Mouse (Mus musculus) CD4-positive, CD25-positive, alpha-beta regulatory T cell, adult 4 months (primary cell): Measurements from ENCODE around the gene Gpr137c. TPM values are rescaled to one million over a fixed set of nuclear protein-coding genes. Genes with fewer than 3 reads are reported as not detected.

Experiments
- ATAC-seq: one replicate; pipeline ENCODE4 v1.8.0; 2017
- polyA plus RNA-seq, 2 experiments: library from polyadenylated mRNA; unstranded; fragments of 100-300 nt; shearing (Covaris generic); gene quantifications; one replicate each; pipeline ENCODE4 v1.2.1; 2017

The Gpr137c gene
- under 1 TPM; 0.46 to 0.98 TPM for polyA plus RNA-seq

DNA sequence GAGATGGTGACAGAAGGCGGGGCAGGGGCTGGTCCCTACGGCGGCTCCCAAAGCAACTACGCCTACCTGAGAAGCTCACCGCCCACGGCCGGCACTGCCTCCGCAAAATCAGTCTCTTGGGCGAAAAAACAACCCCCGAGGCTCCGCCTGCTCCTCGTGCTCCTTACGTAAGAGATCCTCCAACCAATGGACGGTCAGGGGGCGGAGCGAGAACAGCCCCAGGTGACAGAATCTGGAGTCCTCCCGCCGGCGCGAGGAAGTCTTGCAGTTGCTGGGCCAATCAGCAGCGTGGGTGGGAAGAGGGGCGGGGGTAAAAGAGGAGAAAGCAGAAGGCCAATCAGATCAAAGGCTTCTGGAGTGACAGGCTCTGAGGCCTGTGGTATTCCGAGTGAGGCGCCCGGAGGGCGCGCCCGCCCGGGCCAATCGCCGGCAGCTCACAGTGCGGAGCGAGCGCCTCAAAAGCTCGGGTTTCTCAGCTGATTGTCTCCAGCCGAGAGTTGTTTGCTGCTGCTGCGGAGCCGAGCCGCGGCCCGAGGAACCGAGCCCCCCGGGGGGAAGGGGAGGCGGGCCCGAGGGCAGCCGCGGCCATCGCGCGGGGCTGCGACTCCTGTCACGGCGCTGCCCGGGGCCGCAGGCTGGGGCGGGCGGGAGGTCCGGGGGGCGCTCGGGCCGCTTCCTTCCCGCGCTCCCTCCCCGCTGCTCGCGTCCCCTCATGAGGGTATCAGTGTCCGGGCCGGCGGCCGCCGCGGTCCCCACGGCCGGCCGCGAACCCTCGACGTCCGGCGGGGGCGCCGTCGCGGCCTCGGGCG, at the start of gene Gpr137c:
Gene Gpr137c, plus strand, starts transcription at position 437 of the 809 bp plus-strand sequence.
- ATAC-seq = peak; percentile 88

- ATAC-seq = no peak
These were observed 47.3 kb upstream of the Gpr137c start for GRCm38 (mm10) chr14:45172260-45172659.

DNA sequence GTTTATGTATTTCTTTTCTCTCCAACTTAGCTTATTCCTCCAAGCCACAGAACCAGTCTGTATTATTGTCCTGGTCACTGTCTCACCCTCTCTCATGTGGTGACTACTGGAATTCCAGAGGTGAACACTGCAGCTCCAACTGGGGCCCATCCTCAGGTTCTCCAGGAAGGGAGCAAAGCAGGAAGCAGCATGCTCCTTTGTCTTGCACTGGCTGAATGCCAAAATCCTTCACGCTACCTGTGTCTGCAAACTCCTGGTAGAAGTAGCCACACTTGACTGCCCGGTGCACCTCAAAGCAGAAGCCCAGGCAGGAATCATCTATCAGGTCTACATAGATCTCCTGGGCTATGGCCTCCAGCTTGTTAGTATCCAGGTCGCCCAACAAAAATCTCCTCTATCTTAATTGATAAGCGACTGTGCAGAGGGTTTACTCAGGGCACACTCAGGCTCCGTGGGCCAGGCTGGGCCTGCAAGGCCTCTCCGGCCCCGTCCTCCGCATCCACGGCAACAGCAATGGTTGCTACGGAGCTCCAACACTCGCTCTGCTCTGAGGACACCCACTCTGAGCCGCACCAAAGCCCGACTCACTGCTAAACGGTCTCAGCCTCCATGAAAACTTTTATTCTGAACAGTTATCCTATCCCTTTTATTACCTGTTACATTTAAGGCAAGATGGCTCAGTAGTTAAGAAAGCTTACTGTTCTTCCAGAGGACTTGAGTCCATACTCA, 44.3 kb upstream of the Gpr137c start:
- no peak for ATAC-seq

GRCm38 (mm10) chr14:45179186-45179585, 40.3 kb upstream of the Gpr137c start:
- no peak for ATAC-seq

- ATAC-seq = no peak
These were observed 39.9 kb upstream of the Gpr137c start for GRCm38 (mm10) chr14:45179606-45180005.

GRCm38 (mm10) chr14:45181611-45182010, 37.9 kb upstream of the Gpr137c start:
- no peak for ATAC-seq

- ATAC-seq = no peak
These were observed 28.5 kb upstream of the Gpr137c start for GRCm38 (mm10) chr14:45190999-45191398.

GRCm38 (mm10) chr14:45200607-45201006, 18.9 kb upstream of the Gpr137c start:
- no peak for ATAC-seq

GRCm38 (mm10) chr14:45210683-45211082, 8.8 kb upstream of the Gpr137c start:
- no peak for ATAC-seq

GRCm38 (mm10) chr14:45211431-45211830, 8.1 kb upstream of the Gpr137c start:
- ATAC-seq = no peak

DNA sequence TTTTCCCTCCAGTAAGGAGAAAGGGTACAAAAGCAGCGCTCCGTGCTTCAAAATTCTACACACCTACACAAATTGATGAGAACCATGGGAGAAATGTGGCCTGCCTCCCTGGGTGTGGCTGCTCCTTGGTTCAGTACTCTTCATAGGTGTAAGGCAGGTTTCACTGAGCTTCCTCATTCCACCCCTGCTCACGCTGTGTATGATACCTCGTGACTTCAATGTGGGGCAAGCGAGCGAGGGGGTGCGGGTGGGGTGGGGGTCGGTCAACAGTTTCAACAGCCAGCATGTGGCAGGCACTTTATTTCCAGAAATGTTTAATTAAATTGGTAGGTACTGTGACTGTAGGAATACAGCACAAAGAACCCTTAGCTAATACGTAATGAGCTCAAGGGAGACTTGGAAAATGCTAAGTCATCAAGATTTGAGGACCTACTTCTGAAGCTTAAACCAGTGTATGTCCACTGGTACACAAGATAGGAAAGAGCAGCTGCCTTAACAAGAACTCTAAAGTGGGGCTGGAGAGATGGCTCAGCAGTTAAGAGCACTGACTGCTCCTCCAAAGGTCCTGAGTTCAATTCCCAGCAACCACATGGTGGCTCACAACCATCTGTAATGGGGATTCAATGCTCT, 2.7 kb upstream of the Gpr137c start:
- no peak for ATAC-seq

- ATAC-seq = no peak
These were observed 1.8 kb upstream of the Gpr137c start for GRCm38 (mm10) chr14:45217693-45218092.

DNA sequence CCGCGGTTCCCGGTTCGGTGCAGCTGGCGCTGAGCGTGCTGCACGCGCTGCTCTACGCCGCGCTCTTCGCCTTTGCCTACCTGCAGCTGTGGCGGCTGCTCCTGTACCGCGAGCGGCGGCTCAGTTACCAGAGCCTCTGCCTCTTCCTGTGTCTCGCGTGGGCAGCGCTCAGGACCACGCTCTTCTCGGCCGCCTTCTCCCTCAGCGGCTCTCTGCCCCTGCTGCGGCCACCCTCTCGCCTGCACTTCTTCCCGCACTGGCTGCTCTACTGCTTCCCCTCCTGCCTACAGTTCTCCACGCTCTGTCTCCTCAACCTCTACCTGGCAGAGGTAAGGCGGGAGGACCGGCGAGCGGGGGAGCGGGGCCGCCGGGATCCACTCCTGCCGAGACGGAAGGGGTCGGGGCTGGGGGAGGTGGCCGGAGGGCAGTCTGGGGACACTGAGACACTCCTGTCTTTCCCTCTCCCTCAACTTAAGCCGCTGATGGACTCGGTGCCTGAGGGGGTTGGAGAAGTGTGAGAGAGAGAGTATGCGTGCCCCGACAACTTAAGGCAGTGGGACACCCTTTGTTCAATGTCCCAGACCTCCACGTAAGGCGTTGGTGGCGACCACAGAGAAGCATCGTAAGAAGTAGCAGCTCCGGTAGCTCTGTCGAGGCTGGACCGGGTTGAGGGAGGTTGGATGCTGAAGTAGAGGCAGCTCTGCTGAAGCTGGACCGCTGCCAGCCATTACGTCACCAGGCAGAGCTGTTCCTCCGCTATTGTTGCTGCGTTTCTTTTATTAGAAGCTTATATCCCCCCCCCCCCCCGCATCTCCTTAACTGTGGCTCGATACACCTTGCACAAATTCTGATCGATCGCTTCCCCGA, 806 bp downstream of the Gpr137c start, which contains the start of gene Txndc16:
Gene Txndc16, minus strand, starts transcription at position 239 of the 867 bp plus-strand sequence.
- ATAC-seq = peak; percentile 25

DNA sequence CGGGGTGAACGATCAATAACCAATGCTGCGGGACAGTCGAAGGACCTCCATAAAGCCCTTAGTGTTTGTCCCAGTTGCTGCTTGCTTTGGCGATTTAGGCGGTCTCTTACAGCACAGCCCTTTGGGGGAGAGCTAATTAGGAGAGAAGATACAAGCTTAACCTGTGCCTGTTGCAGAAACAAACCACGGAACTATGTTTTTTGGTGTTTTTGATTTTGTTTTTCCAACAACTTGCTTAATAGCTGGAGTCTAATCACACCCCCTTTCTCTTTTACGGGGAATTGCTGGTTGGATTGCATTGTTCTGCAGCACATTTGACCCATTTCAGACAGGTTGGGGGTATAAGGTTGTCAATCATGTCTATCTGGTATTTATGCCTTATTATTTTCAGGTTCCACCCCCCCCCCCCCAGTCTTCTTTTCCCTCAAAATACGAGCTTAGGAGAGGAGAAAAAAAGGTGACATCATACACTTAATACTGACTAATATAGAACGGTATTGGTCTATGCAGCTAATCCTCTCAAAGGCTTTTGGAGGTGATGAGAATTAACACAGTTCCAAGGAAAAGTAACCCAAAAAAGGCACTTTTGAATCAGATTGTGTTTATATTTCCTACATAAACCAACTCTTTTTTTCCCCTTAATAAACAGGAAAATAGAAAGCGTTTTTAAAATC, 1.6 kb downstream of the Gpr137c start:
- ATAC-seq = no peak

- no peak for ATAC-seq
These were observed 19.5 kb downstream of the Gpr137c start for GRCm38 (mm10) chr14:45239042-45239441.

DNA sequence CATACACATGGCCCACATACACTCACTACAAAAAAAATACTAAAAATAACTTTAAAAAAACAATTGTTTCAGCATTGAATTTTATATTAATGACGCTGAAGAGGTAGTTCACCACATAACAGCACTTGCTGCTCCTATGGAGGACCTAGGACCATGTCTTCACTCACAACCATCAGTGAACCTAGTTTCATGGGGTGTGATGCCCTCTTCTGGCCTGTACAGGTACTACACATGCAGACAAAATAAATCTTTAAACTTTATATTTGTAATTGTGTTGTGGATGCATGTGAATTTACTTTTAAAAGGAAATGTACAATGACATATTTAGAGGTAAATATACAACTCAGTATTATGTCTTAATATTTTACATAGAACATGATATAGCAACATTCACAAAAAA, 22.1 kb downstream of the Gpr137c start:
- no peak for ATAC-seq

- ATAC-seq = no peak
These were observed 32.1 kb downstream of the Gpr137c start for GRCm38 (mm10) chr14:45251548-45252076.

DNA sequence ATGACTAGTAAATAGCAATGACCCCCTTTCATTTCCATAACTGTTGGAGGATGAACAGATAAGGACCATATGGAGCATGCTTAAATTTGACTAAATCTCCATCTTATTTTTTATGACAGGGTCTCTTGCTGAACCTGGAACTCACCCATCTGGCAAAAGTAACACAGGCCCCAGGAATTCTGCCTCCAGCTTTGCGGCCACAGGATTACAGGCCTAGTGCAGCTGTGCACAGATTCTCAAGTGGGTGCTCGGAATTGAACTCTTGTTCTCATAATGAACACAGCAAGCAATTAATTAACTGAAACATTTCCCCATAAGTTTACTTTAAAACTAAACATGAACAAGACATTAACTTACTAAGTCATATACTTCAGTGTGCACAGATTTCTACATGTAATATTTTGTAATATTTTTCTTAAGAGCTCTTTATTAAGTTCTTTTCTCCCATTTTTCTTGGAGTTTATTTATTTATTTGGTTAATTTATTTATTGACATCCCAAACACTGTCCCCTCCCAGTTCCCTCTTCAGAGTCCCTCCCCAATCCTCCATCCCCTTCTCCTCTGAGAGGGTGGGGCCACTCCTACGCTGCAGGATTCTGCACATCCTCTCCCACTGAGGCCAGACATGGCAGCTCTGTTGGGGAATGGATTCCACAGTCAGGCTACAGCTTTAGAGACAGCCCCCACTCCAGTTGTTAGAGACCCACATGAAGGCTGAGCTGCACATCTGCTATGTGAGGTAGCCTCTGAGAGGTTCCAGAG, 44.5 kb downstream of the Gpr137c start:
- no peak for ATAC-seq

GRCm38 (mm10) chr14:45275816-45276215, 56.3 kb downstream of the Gpr137c start:
- no peak for ATAC-seq

GRCm38 (mm10) chr14:45282066-45282465, 62.5 kb downstream of the Gpr137c start:
- ATAC-seq = no peak

DNA sequence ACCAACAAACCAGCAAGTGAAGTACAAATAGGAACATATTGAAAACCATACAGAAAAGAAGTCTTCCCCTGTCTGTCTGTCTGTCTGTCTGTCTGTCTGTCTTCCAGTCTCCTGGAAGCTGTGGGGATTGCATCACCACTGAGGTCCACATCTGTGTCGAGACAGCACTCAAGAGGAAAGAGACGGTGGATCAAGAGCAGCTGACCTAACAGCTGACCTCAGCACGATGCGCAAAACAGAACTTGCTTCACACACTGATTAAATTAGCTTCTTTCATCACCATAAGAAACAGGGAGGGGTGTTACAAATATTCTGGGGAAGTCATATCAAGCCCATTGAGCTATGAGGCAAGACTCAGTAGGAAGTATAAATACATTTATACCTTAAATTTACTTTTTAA, 72.1 kb downstream of the Gpr137c start:
- no peak for ATAC-seq
